Mouse (Mus musculus): ENCODE measurements around the gene Ppp4r2.

GRCm38 (mm10) chr6:100887012-100887411, 53.6 kb downstream of the Ppp4r2 start:
- TF ChIP-seq POLR2A (IDR thresholded peaks at IDR 0.05; ENCODE audit: low read depth, low read length) = no peak
- no peak for TF ChIP-seq CTCF (IDR thresholded peaks at IDR 0.05; ENCODE audit: borderline replicate concordance, insufficient read depth, low read length)
